Mouse (Mus musculus): ENCODE measurements around the gene Cox5b. TPM values are rescaled to one million over a fixed set of nuclear protein-coding genes. Genes with fewer than 3 reads are reported as not detected.
A peak's percentile ranks its signal among the peaks of the same experiment; 100 is the strongest.

Gene Cox5b
- total RNA-seq, 2 experiments from 2014 or later, result 2,045 to 2,202 TPM

GRCm38 (mm10) chr1:36683810-36684467 is 7.3 kb upstream of the Cox5b start:
- peak; percentile 85 to 87 for DNase-seq

DNA sequence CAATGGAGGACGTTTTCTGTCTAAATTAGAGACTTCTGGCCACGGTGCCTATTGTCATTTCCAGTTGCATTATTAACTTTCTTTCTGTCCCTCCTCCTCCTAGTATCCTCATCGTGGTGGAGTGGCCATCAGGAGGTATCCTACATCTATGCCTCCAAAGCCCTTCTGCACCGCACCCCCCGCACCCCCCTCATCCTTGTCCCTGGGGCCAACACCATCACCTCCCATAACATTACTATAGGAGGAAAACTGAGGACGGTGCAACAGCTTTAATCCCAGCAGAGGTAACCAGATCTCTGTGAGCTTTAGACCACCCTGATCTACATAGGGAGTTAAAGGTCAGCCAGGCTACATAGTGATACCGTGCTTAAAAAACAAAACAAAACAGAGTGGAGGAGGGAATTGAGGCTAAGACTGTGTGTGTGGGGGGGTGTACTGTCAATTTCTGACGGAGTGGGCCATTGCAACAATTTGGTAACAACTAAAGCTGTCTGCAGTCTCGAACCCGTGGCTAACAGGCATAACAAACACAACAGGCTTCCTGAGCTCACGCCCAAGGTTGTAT is 496 bp upstream of the Cox5b start:
- no peak for DNase-seq

- no peak for DNase-seq
Measured at GRCm38 (mm10) chr1:36694871-36695270, 3.6 kb downstream of the Cox5b start.

- DNase-seq, result no peak
Measured at GRCm38 (mm10) chr1:36696411-36696810, 5.2 kb downstream of the Cox5b start.

GRCm38 (mm10) chr1:36697030-36697429 is 5.8 kb downstream of the Cox5b start:
- no peak for DNase-seq

DNA sequence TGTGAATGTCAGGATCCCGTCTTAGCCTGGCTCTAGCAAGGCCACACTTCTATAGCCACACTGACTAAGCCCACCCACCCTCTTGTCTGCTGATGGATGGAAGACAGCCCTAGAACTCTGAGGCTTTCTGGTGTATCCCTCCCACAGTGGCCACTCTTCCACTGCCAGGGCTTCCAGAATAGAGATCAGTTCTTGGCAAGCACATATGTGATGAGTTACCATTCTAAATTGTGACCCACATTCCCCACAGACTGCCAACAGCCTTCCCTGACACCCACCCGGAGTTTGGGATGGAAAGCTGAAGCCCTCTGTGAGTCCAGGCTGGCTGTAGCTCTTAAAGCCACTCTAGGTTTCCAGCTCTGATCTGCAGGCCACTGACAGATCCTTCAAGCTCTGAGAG is 15.9 kb downstream of the Cox5b start:
- DNase-seq, result no peak

GRCm38 (mm10) chr1:36707797-36708196 is 16.5 kb downstream of the Cox5b start:
- no peak for DNase-seq

GRCm38 (mm10) chr1:36708626-36709025 is 17.4 kb downstream of the Cox5b start:
- DNase-seq, result no peak

DNA sequence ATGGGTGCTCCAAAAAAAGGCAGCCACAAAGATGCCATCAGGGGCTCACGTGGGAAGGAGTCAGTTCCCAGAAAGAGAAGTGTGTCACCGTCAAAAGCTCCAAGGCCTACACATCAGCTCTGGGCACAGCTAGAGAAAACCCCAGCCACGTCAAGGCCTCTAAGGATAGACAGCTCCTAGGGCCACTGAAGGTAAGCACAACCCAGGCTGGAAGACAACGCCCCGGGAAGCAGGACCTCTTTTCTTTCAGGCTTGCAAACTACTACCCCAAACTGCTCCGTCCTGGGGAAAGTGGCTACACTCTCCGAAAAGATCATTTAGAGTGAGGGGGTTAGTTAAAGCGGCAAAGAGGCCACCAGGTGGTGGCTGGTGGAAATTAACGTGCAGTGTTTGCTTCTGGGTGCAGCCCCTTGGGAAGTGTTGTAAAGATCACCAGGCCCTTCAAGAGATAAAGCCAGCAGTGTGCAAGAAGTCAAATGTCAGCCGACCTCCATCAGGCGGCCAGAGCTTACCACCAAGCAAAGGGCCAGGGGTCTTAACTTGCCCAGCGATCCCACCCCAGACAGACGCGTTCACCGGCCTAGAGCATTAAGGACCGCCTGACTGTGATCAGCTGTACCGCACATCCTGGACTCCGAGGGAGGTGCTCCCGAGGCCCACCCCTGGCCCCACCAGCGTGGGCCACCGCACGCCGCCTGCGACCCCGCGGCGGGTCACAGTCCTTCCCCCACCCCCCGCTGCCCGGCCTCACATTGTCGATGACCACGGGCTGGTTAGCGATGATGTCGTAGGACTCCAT is 18.0 kb downstream of the Cox5b start:
- peak in 1 of 2 experiments; percentile 47 for DNase-seq

DNA sequence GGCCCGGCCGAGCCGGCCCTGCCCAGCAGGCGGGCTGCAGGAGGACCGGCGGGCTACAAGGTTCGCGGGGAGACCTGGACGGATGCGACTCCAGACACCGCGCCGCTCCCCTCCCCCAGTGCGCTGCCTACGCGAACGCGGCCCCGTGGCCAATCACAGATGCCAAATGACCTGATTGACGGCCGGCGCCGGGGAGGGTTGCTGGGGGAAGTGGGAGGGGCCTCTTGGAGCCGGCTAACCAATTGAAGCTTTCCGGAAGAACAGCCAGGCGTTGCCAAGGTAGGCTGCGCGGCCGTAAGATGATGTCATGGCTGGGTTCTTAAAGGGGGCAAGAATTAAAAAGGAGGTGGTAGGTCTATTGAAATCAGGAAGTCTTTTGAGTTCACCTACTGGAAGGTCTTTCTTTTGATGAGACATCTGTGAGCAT is 18.6 kb downstream of the Cox5b start, which contains the start of gene 4933424G06Rik:
Gene 4933424G06Rik, plus strand, starts transcription at position 296 of the 427 bp plus-strand sequence.
- DNase-seq, result peak; percentile 97 to 99

DNA sequence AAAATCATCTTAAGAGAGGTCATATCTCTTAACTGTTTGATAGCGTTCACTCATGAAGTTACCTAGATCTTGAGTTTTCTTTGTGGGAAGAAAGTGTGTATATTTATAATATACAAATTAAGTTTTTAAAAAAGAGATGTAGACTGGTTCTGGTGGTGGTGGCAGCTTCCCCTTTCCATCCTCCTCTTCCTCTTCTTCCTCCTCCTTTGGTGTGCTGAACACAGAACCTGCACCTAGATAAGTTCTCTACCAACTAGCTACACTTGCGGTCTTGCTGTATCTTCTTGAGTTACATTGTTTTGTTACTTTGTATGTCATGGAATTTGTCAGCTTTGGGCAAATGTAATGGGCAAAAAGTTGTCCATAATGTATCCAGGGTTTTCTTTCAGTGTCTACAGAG is 19.9 kb downstream of the Cox5b start:
- DNase-seq, result no peak

- DNase-seq, result no peak
Measured at GRCm38 (mm10) chr1:36714311-36714710, 23.1 kb downstream of the Cox5b start, which contains the start of gene Actr1b. Gene Actr1b (minus strand): TSS chr1:36714422.

DNA sequence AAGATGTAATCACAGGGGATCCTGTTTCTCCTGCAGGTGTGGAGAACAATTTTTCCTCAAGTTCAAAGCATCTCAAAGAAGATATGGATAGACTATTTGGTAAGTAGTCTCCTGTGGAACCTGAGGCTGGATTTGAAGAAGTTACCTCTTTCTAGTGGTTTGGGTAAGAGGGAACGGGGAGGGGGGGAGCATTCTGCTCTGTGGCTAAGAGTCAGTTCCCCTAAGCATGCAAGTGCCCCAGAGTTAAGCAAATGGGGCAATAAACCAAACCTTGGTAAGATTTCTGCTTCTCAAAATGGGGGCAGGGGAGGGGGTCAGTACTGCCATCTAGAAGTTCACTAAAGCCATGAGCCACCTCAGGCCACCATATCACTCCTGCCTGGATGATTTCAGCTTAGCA is 27.5 kb downstream of the Cox5b start:
- no peak for DNase-seq

DNA sequence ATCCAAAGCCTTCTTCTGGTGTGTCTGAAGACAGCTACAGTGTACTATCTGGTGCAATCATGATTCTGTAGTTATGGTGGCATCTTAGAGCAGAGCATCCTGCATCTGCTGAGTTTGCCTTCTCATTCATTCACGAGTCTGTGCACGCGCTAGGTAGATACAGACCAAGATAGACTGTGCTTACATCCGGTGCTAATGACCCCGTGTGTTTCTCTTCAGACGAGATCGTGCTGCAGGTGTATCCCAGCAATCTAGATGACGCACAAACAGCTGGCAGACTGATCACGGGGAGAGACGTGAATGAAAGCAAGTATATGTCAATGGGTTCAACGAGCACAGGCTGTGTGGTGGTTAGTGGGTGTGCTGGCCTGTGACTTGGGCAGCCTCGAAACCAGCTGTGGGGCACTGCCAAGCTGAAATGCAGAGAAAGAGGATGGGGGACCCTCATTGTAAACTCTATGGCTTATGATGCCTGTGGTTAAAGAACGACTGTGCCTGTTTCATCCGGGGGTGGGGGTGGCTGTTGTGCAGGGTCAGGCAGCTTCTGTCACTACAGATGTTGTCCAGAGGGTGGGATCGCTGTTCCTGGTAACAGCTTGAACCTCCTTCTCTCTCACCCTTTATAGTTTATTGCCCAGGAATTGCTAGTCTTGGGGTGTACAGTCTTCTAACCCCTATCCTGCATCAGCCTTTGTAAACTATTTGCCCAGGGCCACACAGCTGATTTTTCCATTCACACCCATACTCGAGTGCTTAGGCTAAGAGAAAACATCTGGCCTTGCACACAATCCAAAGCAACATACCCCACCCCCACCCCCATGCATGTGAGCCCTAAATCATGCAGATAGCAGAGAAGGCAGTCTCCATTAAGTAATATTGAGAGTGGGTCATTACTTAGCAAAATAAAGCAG is 32.2 kb downstream of the Cox5b start:
- no peak for DNase-seq

DNA sequence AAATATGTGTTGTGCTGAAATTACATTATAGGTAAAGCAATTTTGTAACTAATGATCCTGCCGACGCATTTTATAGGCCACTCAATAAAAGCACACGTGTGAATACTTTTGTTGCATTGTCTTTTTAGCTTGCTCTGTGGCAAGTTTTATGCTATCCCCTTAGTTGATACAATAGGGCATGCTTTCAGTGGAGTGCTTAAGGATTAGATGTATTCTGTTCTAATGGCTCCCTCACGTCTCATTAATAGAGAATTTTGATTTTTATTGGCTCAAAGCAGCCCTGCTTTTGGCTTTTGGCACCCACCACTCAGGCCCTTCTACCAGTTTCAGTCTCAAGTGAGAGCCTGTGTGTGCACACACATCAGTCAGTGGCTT is 32.8 kb downstream of the Cox5b start:
- no peak for DNase-seq

- DNase-seq, result peak; percentile 71 to 91
Measured at GRCm38 (mm10) chr1:36737300-36737699, 46.1 kb downstream of the Cox5b start.

- DNase-seq, result no peak
Measured at GRCm38 (mm10) chr1:36739231-36739630, 48.0 kb downstream of the Cox5b start.

DNA sequence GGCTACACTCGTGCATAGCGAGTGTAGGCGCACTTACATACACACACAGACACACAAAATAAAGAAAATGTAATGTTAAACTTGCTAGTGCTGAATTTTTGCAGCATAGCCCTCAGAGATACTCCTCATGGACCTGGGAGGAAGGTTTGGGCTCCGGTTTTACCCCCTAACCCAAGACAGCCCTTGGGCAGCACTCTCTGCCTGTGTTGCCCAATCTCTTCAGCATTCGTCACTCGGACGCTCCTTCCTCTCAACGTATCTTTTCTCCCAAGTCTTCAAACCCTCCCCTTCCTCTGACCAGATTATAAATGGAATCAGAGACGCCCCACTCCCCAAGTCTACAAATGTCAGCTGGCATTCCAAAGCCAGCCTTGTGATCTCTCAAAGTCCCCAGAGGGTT is 51.8 kb downstream of the Cox5b start:
- DNase-seq, result no peak

Measured in heart, adult 18-20 months (tissue).